Mouse (Mus musculus) cerebellum, adult 2 months (tissue): ENCODE measurements around the gene Cul9. TPM values are rescaled to one million over a fixed set of nuclear protein-coding genes. Genes with fewer than 3 reads are reported as not detected.

ENCODE experiments used
- DNase-seq, 2 experiments: peaks; one replicate each; pipeline ENCODE4 v3.0.0; 2021
- H3K27ac ChIP-seq: fragments of 200-500 bp; 2 replicates; pipeline ENCODE4 v1.5.1; 2012; ENCODE audit warnings: low read length, control low read depth, inconsistent platforms; ENCODE audit not compliant: insufficient read depth
- H3K27me3 ChIP-seq: fragments of 200-500 bp; 2 replicates; pipeline ENCODE4 v1.6.1; 2012; ENCODE audit warnings: inconsistent platforms, mild to moderate bottlenecking, low read length, moderate library complexity; ENCODE audit not compliant: control insufficient read depth, insufficient read depth
- H3K4me1 ChIP-seq: fragments of 200-500 bp; 2 replicates; pipeline ENCODE4 v1.6.1; 2011; ENCODE audit warnings: low read length; ENCODE audit not compliant: control insufficient read depth, insufficient read depth
- H3K4me3 ChIP-seq: fragments of 200-500 bp; replicated peaks from 2 replicates; pipeline ENCODE3; 2011; ENCODE audit warnings: mild to moderate bottlenecking, low read depth, low read length, control low read depth; ENCODE audit not compliant: insufficient read depth
- CTCF ChIP-seq: fragments of 200-500 bp; IDR thresholded peaks from 2 replicates; pipeline ENCODE4 v1.5.1; 2011; ENCODE audit warnings: low read depth, mild to moderate bottlenecking, control low read depth, low read length, moderate library complexity, borderline replicate concordance; ENCODE audit not compliant: insufficient read depth
- POLR2A ChIP-seq: fragments of 200-500 bp; IDR thresholded peaks from 2 replicates; pipeline ENCODE4 v1.6.1; 2011; ENCODE audit warnings: low read length, control low read depth, borderline replicate concordance; ENCODE audit not compliant: insufficient read depth
- WGBS: fragments of 180-500 bp; shearing (Covaris S2); methylation state at CpG from one replicate; pipeline ENCODE4 v1.1.7; 2018; 5-methylcytosine and 5-hydroxymethylcytosine counted together
- polyA plus RNA-seq: library from polyadenylated mRNA; depleted of rRNA; stranded (reverse); fragments of >200 nt; gene quantifications from 2 replicates; pipeline ENCODE4 v1.2.3, GENCODE M21; 2012

Cul9 gene
- polyA plus RNA-seq, 1 experiment: 56.2 TPM

- no peak overlapping the region for H3K4me3 ChIP-seq
- DNase-seq: no peak
- TF ChIP-seq POLR2A (no peak), CTCF (no peak)
- 41% methylated on average over 5 of the region's 5 CpGs for WGBS
- no peaks in the 10 kb centered on the region for H3K27me3 ChIP-seq
- H3K27ac ChIP-seq: no peak overlapping the region
- peaks cover 24% of the 10 kb centered on the region for H3K4me1 ChIP-seq
Observed at GRCm38 (mm10) chr17:46462226-46462625, 84.0 kb downstream of the Cul9 start.

- no peak for TF ChIP-seq POLR2A
- peak; percentile 19; the same call in 1 of the 2 replicates for TF ChIP-seq CTCF
Observed at GRCm38 (mm10) chr17:46461347-46461746, 84.8 kb downstream of the Cul9 start.

GRCm38 (mm10) chr17:46460673-46461072 is 85.5 kb downstream of the Cul9 start:
- 22% methylated on average over 32 of the region's 32 CpGs for WGBS
- Histone ChIP-seq H3K4me1 (peaks cover 11% of the 10 kb centered on the region), H3K4me3 (no peak overlapping the region), H3K27me3 (no peaks in the 10 kb centered on the region), H3K27ac (no peak overlapping the region)
- TF ChIP-seq CTCF (no peak), POLR2A (no peak)
- no peak for DNase-seq

More at GRCm38 (mm10) chr17:46461347-46461746, 84.8 kb downstream of the Cul9 start:
- DNase-seq: no peak
- no peak overlapping the region for H3K27ac ChIP-seq
- peaks cover 17% of the 10 kb centered on the region for H3K4me1 ChIP-seq
- H3K4me3 ChIP-seq: no peak overlapping the region
- 47% methylated on average over 8 of the region's 8 CpGs for WGBS
- no peaks in the 10 kb centered on the region for H3K27me3 ChIP-seq

GRCm38 (mm10) chr17:46458439-46458838 is 87.7 kb downstream of the Cul9 start:
- Histone ChIP-seq H3K4me1 (peaks cover 10% of the 10 kb centered on the region; the same call in 1 of the 2 replicates), H3K27me3 (no peaks in the 10 kb centered on the region), H3K27ac (no peak overlapping the region), H3K4me3 (no peak overlapping the region)
- DNase-seq: no peak
- TF ChIP-seq POLR2A (no peak), CTCF (no peak)
- WGBS: 57% methylated on average over 3 of the region's 3 CpGs

- no peak overlapping the region for H3K27ac ChIP-seq
- TF ChIP-seq POLR2A (no peak), CTCF (peak; percentile 50; the same call in 1 of the 2 replicates)
- H3K4me1 ChIP-seq: peaks cover 11% of the 10 kb centered on the region
- no peak overlapping the region for H3K4me3 ChIP-seq
- no peaks in the 10 kb centered on the region for H3K27me3 ChIP-seq
- no peak for DNase-seq
- WGBS: 25% methylated on average over 10 of the region's 10 CpGs
Observed at GRCm38 (mm10) chr17:46457791-46458190, 88.4 kb downstream of the Cul9 start.

- no peak overlapping the region for H3K4me3 ChIP-seq
- TF ChIP-seq CTCF (no peak), POLR2A (no peak)
- 5% methylated on average over 33 of the region's 33 CpGs for WGBS
- H3K27me3 ChIP-seq: no peaks in the 10 kb centered on the region
- peaks cover 11% of the 10 kb centered on the region for H3K4me1 ChIP-seq
- H3K27ac ChIP-seq: no peak overlapping the region
- DNase-seq: no peak
Observed at GRCm38 (mm10) chr17:46455110-46455691, 91.0 kb downstream of the Cul9 start.

- TF ChIP-seq CTCF (no peak), POLR2A (no peak)
- Histone ChIP-seq H3K27me3 (no peaks in the 10 kb centered on the region), H3K27ac (no peak overlapping the region), H3K4me3 (no peak overlapping the region), H3K4me1 (peaks cover 11% of the 10 kb centered on the region)
- 23% methylated on average over 9 of the region's 9 CpGs for WGBS
- DNase-seq: no peak
Observed at GRCm38 (mm10) chr17:46454539-46454938, 91.6 kb downstream of the Cul9 start.

GRCm38 (mm10) chr17:46453970-46454411 is 92.2 kb downstream of the Cul9 start:
- Histone ChIP-seq H3K27ac (no peak overlapping the region), H3K4me1 (peaks cover 11% of the 10 kb centered on the region), H3K4me3 (no peak overlapping the region), H3K27me3 (no peaks in the 10 kb centered on the region)
- DNase-seq: no peak
- 12% methylated on average over 26 of the region's 26 CpGs for WGBS
- TF ChIP-seq CTCF (no peak), POLR2A (no peak)
